Mouse (Mus musculus) lung, postnatal 10 days (tissue): ENCODE measurements around the gene Dcaf12l1.
"Not testable (repeated sequence)": the region's sequence is repeated elsewhere in the genome, so short reads cannot be mapped to it uniquely, and the experiment has no call there.

ENCODE experiments used
- DNase-seq: peaks from one replicate; pipeline ENCODE4 v3.0.0; 2021

Gene Dcaf12l1

DNA sequence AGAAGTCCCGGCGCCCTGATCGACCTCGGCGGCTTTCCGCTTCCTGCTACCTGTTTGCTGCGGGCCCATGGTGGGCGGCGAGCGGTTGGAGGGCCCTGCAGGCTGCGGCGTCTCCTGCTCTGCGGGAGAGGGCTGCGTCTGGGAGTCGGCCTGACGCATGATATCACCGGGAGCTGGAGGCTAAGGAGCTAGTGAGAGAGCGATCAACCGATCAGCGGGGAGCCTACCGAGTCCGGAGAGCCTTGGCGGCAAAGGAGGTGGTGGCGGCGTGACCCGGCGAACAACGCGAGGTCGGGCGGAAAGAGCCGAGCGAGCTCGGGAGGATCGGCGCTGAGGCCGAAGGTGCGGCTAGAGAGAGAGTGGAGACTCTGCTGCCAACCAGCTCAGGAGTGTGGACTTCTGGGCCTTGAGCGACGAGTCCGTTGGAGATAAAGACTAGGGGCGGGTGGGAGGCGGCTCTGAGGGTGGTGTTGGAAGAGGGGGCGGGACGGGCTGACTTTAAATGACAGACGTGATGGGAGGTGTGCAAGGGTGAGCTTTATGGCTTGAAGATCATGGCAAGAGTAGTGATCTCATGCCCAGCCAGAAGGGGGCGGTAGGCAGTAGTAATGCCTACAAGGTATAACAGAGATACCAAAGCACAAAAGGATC, at the start of gene Dcaf12l1:
Gene Dcaf12l1 (minus strand): TSS at position 437 of the 651 bp plus-strand sequence.
- peak; percentile 24 for DNase-seq

DNA sequence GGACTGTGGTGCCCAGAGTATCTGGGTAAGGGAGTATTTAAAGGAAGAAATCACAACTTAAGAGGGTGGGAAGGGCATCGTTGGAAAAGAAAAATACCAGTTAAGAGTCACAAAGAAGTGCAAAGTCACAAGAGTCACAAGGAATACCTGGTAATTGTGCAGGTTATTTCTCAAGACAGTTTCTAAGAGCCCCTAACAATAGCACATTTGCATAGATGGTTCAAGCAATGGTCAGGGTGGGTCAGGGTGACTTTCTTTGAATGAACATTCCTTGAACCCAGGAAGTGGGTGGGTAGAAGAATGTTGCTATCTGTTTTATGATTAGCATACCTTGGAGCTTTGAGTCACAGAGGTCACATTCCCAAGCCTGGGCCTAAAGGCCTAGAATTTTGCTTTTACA, 19.4 kb upstream of the Dcaf12l1 start:
- DNase-seq = not testable (repeated sequence)

DNA sequence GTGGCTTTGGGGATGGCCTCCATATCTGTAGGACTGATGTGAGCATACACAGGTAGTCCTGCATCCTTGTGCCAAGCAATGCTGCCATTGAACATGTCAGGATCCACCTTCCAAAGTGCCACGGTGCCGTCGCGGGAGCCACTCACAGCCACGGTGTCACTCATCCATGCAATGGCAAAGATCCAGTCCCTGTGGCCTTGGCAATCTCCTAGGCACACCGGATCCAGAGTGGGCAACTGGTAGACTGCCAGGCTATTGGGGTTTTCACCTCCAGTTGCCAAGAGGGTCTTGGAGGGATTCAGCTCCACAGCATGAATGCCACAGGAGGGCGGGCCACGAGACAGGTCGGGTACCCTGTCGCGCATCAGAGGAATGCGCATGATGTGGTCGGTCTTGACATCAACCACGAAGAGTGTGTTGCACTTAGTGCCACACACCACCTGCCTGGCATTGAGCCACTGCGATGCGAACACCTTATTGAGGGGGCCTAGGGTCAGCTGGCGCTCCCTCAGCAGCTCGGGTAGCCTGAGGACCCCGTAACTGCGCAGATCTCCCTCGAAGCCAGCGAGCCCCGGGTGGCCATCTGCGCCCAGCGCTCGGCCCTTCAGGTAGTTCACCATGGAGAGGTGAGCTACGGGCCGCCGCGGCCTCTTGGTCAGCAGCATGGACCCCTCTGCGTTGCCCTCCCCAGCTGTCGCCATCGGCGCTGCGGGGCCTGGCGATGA, 799 bp downstream of the Dcaf12l1 start:
- no peak for DNase-seq
